Mouse (Mus musculus): ENCODE measurements around the gene Zfp365. TPM values are rescaled to one million over a fixed set of nuclear protein-coding genes. Genes with fewer than 3 reads are reported as not detected.

Zfp365 gene
- polyA plus RNA-seq, 1 experiment from 2014 or later = 0.70 TPM

DNA sequence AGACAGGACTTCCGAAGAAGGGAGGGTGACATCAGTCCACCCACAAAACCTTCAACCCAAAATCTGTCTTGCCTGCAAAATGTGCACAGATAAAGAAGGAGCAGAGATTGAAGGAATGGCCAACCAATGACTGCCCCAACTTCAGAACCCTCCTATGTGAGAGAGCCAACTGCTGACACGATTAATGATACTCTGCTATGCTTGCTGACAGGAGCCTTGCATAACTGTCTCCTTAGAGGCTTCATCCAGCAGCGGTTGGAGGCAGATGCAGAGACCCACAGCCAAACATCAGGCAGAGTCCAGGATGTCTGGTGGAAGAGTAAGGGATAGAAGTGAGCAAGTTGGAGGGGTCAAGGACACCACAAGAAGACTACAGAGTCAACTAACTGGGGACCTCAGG, 73.3 kb downstream of the Zfp365 start:
- no peak for ATAC-seq
- Histone ChIP-seq H3K4me2 (ENCODE audit: low read depth, low read length) (no peak overlapping the region), H3K36me3 (ENCODE audit: control insufficient read depth, insufficient read depth, low read length) (no peaks in the 10 kb centered on the region), H3K9me3 (ENCODE audit: control insufficient read depth, low read length) (no peaks in the 10 kb centered on the region), H3K4me3 (ENCODE audit: low read length) (no peak overlapping the region), H3K27me3 (replicated peaks; ENCODE audit: control insufficient read depth, insufficient read depth, low read length) (no peaks in the 10 kb centered on the region), H3K4me1 (ENCODE audit: control insufficient read depth, insufficient read depth, low read length) (no peaks in the 10 kb centered on the region), H3K27ac (ENCODE audit: low read length) (no peak overlapping the region), H3K9ac (ENCODE audit: low read depth, low read length) (no peak overlapping the region)
- WGBS = 71% methylated on average over 3 of the region's 3 CpGs

DNA sequence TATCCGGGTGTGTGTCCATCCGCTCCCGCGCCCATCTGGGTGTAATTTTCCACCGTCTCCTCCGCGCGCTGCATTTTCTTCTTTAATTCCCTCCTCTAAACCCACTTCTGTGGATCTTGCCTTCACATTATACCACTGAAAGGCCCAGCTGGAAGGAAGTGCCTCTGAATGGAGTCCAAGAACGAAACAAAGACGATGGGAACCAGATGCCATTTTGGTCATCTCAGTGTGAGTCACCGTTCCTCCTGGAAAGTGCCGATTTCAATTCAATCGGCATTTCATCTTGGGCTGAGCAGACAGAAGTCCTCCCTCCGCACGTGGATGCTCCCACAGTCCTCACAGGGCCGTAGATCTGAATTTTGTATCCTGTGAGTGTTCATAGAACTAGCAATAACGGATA, 76.0 kb downstream of the Zfp365 start:
- no peaks in the 10 kb centered on the region for H3K27me3 ChIP-seq (replicated peaks; ENCODE audit: control insufficient read depth, insufficient read depth, low read length)
- ATAC-seq = no peak
- no peak overlapping the region for H3K27ac ChIP-seq (ENCODE audit: low read length)
- no peak overlapping the region for H3K4me2 ChIP-seq (ENCODE audit: low read depth, low read length)
- H3K9me3 ChIP-seq (ENCODE audit: control insufficient read depth, low read length) = no peaks in the 10 kb centered on the region
- no peak overlapping the region for H3K4me3 ChIP-seq (ENCODE audit: low read length)
- no peak overlapping the region for H3K9ac ChIP-seq (ENCODE audit: low read depth, low read length)
- WGBS = 79% methylated on average over 17 of the region's 17 CpGs
- H3K4me1 ChIP-seq (ENCODE audit: control insufficient read depth, insufficient read depth, low read length) = no peaks in the 10 kb centered on the region
- no peaks in the 10 kb centered on the region for H3K36me3 ChIP-seq (ENCODE audit: control insufficient read depth, insufficient read depth, low read length)

Other genes with a start within 250 kb of the Zfp365 start
- 4.1 and 5.0 TPM in 2 replicates for gene Rtkn2, start 66.9 kb upstream of the Zfp365 start, polyA plus RNA-seq (2015; fragmentation: Nextera tagmentation; extraction: Ambion mirVana)